In genomic region chr2:38987371-38987770, GRCm38 (mm10) we compare ENCODE assay signal across 14 mouse cellular contexts. TPM values are rescaled to one million over a fixed set of nuclear protein-coding genes. Genes with fewer than 3 reads are reported as not detected.
DNase-seq lines count a peak whose midpoint lies in the region; ATAC-seq and TF ChIP-seq lines count a peak whose summit lies in the region.
"Had no signal": no experiment of that assay in that cellular context is flagged by ENCODE, and none has a peak within 500 bp of the region (broad histone marks: within the 10 kb centered on the region; RNA-seq: fewer than 3 reads in every experiment).

No protein-coding gene starts in this region.

- TF ChIP-seq CTCF in E14TG2a.4 (conservative IDR thresholded peaks at IDR 0.05; ENCODE audit: low read length), result no peak

- DNase-seq in lung, postnatal 36 days, result no peak
- no peak for DNase-seq in embryonic facial prominence, embryonic 10.5 days (ENCODE audit: low spot score)
- peak; percentile 13 for DNase-seq in naive thymus-derived CD4-positive, alpha-beta T cell, adult 2 months (ENCODE audit: low read depth)
- no peak for DNase-seq in layer of hippocampus, adult 9-10 months (ENCODE audit: low spot score)
- DNase-seq: adrenal gland, adult 8-10 months; cerebellum, adult 2 months; right cerebral cortex, postnatal 14 days had no signal

- 50% methylated on average over 1 of the region's 1 CpGs for WGBS in lung, embryonic 16.5 days
- 73% methylated on average over 1 of the region's 1 CpGs for WGBS in embryonic facial prominence, embryonic 10.5 days
- 75% methylated on average over 1 of the region's 1 CpGs for WGBS in heart, embryonic 11.5 days (ENCODE audit: insufficient replicate concordance)

- no peak overlapping the region for H3K4me3 ChIP-seq in lung, embryonic 16.5 days (ENCODE audit: low read length)
- 0 out of 2 replicates have a peak overlapping the region, but pooled peaks have one; percentile 8 for H3K4me3 ChIP-seq in E14TG2a.4 (replicated peaks; ENCODE audit: low read length)
- no peak overlapping the region for H3K4me3 ChIP-seq in embryonic facial prominence, embryonic 10.5 days
- H3K4me3 ChIP-seq in heart, embryonic 11.5 days (ENCODE audit: low read depth, low read length), result no peak overlapping the region
- H3K4me3 ChIP-seq: embryonic facial prominence, embryonic 15.5 days; forebrain, embryonic 13.5 days; heart, embryonic 15.5 days; midbrain, embryonic 10.5 days had no signal

- H3K9me3 ChIP-seq in lung, embryonic 16.5 days (ENCODE audit: control insufficient read depth, low read length), result peaks cover 3% of the 10 kb centered on the region; the same call in 1 of the 2 replicates
- peaks cover 12% of the 10 kb centered on the region for H3K9me3 ChIP-seq in E14TG2a.4 (ENCODE audit: low read length)
- H3K9me3 ChIP-seq in embryonic facial prominence, embryonic 10.5 days, result peaks cover 5% of the 10 kb centered on the region; the same call in 1 of the 2 replicates
- H3K9me3 ChIP-seq in heart, embryonic 11.5 days (replicated peaks; ENCODE audit: control insufficient read depth, low read length), result no peaks in the 10 kb centered on the region; the same call in 1 of the 2 replicates
- H3K9me3 ChIP-seq: embryonic facial prominence, embryonic 15.5 days; heart, embryonic 15.5 days had no signal

- no peaks in the 10 kb centered on the region for H3K27me3 ChIP-seq in lung, embryonic 16.5 days (ENCODE audit: control insufficient read depth, insufficient read depth, low read depth, low read length)
- H3K27me3 ChIP-seq in E14TG2a.4 (ENCODE audit: insufficient read depth, low read length), result no peaks in the 10 kb centered on the region
- no peaks in the 10 kb centered on the region for H3K27me3 ChIP-seq in embryonic facial prominence, embryonic 10.5 days (replicated peaks; ENCODE audit: low read depth, poor library complexity, severe bottlenecking)
- H3K27me3 ChIP-seq in heart, embryonic 11.5 days (ENCODE audit: control insufficient read depth, insufficient read depth, low read length), result no peaks in the 10 kb centered on the region
- H3K27me3 ChIP-seq: embryonic facial prominence, embryonic 15.5 days; forebrain, embryonic 13.5 days; heart, embryonic 15.5 days had no signal

- no peak overlapping the region for H3K9ac ChIP-seq in lung, embryonic 16.5 days (ENCODE audit: low read length)
- H3K9ac ChIP-seq in heart, embryonic 11.5 days (ENCODE audit: low read depth, low read length), result no peak overlapping the region
- H3K9ac ChIP-seq: embryonic facial prominence, embryonic 15.5 days; forebrain, embryonic 13.5 days; heart, embryonic 15.5 days had no signal

- H3K27ac ChIP-seq in lung, embryonic 16.5 days (ENCODE audit: low read length), result no peak overlapping the region
- H3K27ac ChIP-seq in embryonic facial prominence, embryonic 10.5 days (replicated peaks), result peak overlapping the region; percentile 1; the same call in 1 of the 2 replicates
- no peak overlapping the region for H3K27ac ChIP-seq in heart, embryonic 11.5 days (ENCODE audit: low read depth, low read length)
- H3K27ac ChIP-seq: embryonic facial prominence, embryonic 15.5 days; forebrain, embryonic 13.5 days; heart, embryonic 15.5 days; midbrain, embryonic 10.5 days had no signal

- H3K4me2 ChIP-seq in lung, embryonic 16.5 days (ENCODE audit: low read depth, low read length), result no peak overlapping the region
- no peak overlapping the region for H3K4me2 ChIP-seq in heart, embryonic 11.5 days
- H3K4me2 ChIP-seq: embryonic facial prominence, embryonic 15.5 days; forebrain, embryonic 13.5 days; heart, embryonic 15.5 days had no signal

- H3K36me3 ChIP-seq in lung, embryonic 16.5 days (ENCODE audit: control insufficient read depth, insufficient read depth, low read length), result no peaks in the 10 kb centered on the region
- no peaks in the 10 kb centered on the region for H3K36me3 ChIP-seq in E14TG2a.4 (ENCODE audit: insufficient read depth, low read length)
- H3K36me3 ChIP-seq in embryonic facial prominence, embryonic 10.5 days (replicated peaks), result no peaks in the 10 kb centered on the region
- H3K36me3 ChIP-seq in heart, embryonic 11.5 days (ENCODE audit: control insufficient read depth, insufficient read depth, low read length), result no peaks in the 10 kb centered on the region
- H3K36me3 ChIP-seq: embryonic facial prominence, embryonic 15.5 days; heart, embryonic 15.5 days; midbrain, embryonic 10.5 days had no signal

- no peaks in the 10 kb centered on the region for H3K4me1 ChIP-seq in lung, embryonic 16.5 days (replicated peaks; ENCODE audit: control insufficient read depth, insufficient read depth, low read length)
- H3K4me1 ChIP-seq in E14TG2a.4 (replicated peaks; ENCODE audit: low read depth, low read length), result peaks cover 24% of the 10 kb centered on the region
- H3K4me1 ChIP-seq in embryonic facial prominence, embryonic 10.5 days, result 0 out of 2 replicates have a peak, but pooled peaks cover 6% of the 10 kb centered on the region
- H3K4me1 ChIP-seq in heart, embryonic 11.5 days (ENCODE audit: control insufficient read depth, insufficient read depth, low read length), result no peaks in the 10 kb centered on the region
- H3K4me1 ChIP-seq: midbrain, embryonic 10.5 days had no signal

- peak; percentile 69 for ATAC-seq in lung, embryonic 16.5 days (ENCODE audit: low read depth)
- ATAC-seq in heart, embryonic 11.5 days (replicated peaks; ENCODE audit: insufficient number of reproducible peaks, low FRiP score, low TSS enrichment), result no peak
- ATAC-seq: forebrain, embryonic 13.5 days had no signal

RNA-seq across cellular contexts. Expression of gene Wdr38, which starts 9.9 kb away (rescaled TPM):
- 2.1 and 3.4 TPM in 2 replicates for polyA plus RNA-seq in lung, embryonic 16.5 days (2015; fragmentation: Nextera tagmentation; extraction: Ambion mirVana)
- polyA plus RNA-seq in embryonic facial prominence, embryonic 10.5 days (2016; fragmentation: Nextera tagmentation; extraction: Ambion mirVana), result 1.6 TPM in 2 replicates
- 0.65 and 1.3 TPM in 2 replicates for polyA plus RNA-seq in heart, embryonic 11.5 days (2014; fragmentation: Nextera tagmentation; extraction: Ambion mirVana)

RNA-seq across cellular contexts. Expression of gene Arpc5l, which starts 17.8 kb away (rescaled TPM):
- 102 and 113 TPM in 2 replicates for polyA plus RNA-seq in lung, embryonic 16.5 days (2015; fragmentation: Nextera tagmentation; extraction: Ambion mirVana)
- polyA plus RNA-seq in embryonic facial prominence, embryonic 10.5 days (2016; fragmentation: Nextera tagmentation; extraction: Ambion mirVana), result 121 and 124 TPM in 2 replicates
- polyA plus RNA-seq in heart, embryonic 11.5 days (2014; fragmentation: Nextera tagmentation; extraction: Ambion mirVana), result 82.9 and 97.0 TPM in 2 replicates

RNA-seq across cellular contexts. Expression of gene Rpl35, which starts 18.1 kb away (rescaled TPM):
- polyA plus RNA-seq in lung, embryonic 16.5 days (2015; fragmentation: Nextera tagmentation; extraction: Ambion mirVana), result 827 and 930 TPM in 2 replicates
- 992 and 1,047 TPM in 2 replicates for polyA plus RNA-seq in embryonic facial prominence, embryonic 10.5 days (2016; fragmentation: Nextera tagmentation; extraction: Ambion mirVana)
- 768 and 887 TPM in 2 replicates for polyA plus RNA-seq in heart, embryonic 11.5 days (2014; fragmentation: Nextera tagmentation; extraction: Ambion mirVana)

RNA-seq across cellular contexts. Expression of gene Olfml2a, which starts 55.6 kb away (rescaled TPM):
- 7.5 and 7.7 TPM in 2 replicates for polyA plus RNA-seq in lung, embryonic 16.5 days (2015; fragmentation: Nextera tagmentation; extraction: Ambion mirVana)
- 1.3 and 1.9 TPM in 2 replicates for polyA plus RNA-seq in embryonic facial prominence, embryonic 10.5 days (2016; fragmentation: Nextera tagmentation; extraction: Ambion mirVana)
- 2.1 and 3.7 TPM in 2 replicates for polyA plus RNA-seq in heart, embryonic 11.5 days (2014; fragmentation: Nextera tagmentation; extraction: Ambion mirVana)

RNA-seq across cellular contexts. Expression of gene Nr6a1, which starts 59.9 kb away (rescaled TPM):
- 0.60 and 0.79 TPM in 2 replicates for polyA plus RNA-seq in lung, embryonic 16.5 days (2015; fragmentation: Nextera tagmentation; extraction: Ambion mirVana)
- polyA plus RNA-seq in embryonic facial prominence, embryonic 10.5 days (2016; fragmentation: Nextera tagmentation; extraction: Ambion mirVana), result 4.9 and 8.5 TPM in 2 replicates
- 1.6 and 1.9 TPM in 2 replicates for polyA plus RNA-seq in heart, embryonic 11.5 days (2014; fragmentation: Nextera tagmentation; extraction: Ambion mirVana)
